Mouse (Mus musculus): ENCODE data around the gene Arfip2. TPM values are rescaled to one million over a fixed set of nuclear protein-coding genes. Genes with fewer than 3 reads are reported as not detected.

The Arfip2 gene
- polyA plus RNA-seq, 1 experiment from 2014 or later, result 15.7 TPM

- 68% methylated on average over 1 of the region's 1 CpGs for WGBS (ENCODE audit: insufficient replicate concordance)
- no peak for DNase-seq
These were observed 25.8 kb downstream of the Arfip2 start for GRCm38 (mm10) chr7:105614400-105614799.

GRCm38 (mm10) chr7:105611767-105612166 is 28.4 kb downstream of the Arfip2 start:
- Histone ChIP-seq H3K4me3 (replicated peaks) (no peak overlapping the region), H3K27me3 (no peaks in the 10 kb centered on the region)
- WGBS (ENCODE audit: insufficient replicate concordance), result 68% methylated on average over 1 of the region's 1 CpGs

More at GRCm38 (mm10) chr7:105614400-105614799, 25.8 kb downstream of the Arfip2 start:
- Histone ChIP-seq H3K4me3 (replicated peaks) (no peak overlapping the region), H3K4me1 (replicated peaks) (no peaks in the 10 kb centered on the region), H3K4me2 (no peak overlapping the region), H3K27me3 (no peaks in the 10 kb centered on the region), H3K9ac (no peak overlapping the region), H3K27ac (no peak overlapping the region), H3K36me3 (peaks cover 33% of the 10 kb centered on the region; the same call in 1 of the 2 replicates), H3K9me3 (replicated peaks) (no peaks in the 10 kb centered on the region)
- ATAC-seq (ENCODE audit: low read depth), result no peak

GRCm38 (mm10) chr7:105608467-105608866 is 31.7 kb downstream of the Arfip2 start:
- 46% methylated on average over 3 of the region's 3 CpGs for WGBS (ENCODE audit: insufficient replicate concordance)
- no peak overlapping the region for H3K9ac ChIP-seq
- no peaks in the 10 kb centered on the region for H3K4me1 ChIP-seq (replicated peaks)
- no peaks in the 10 kb centered on the region for H3K9me3 ChIP-seq (replicated peaks)
- no peak overlapping the region for H3K4me2 ChIP-seq
- H3K27ac ChIP-seq, result no peak overlapping the region
- no peak overlapping the region for H3K4me3 ChIP-seq (replicated peaks)
- ATAC-seq (ENCODE audit: low read depth), result no peak
- H3K36me3 ChIP-seq, result peaks cover 9% of the 10 kb centered on the region; the same call in 1 of the 2 replicates
- DNase-seq, result no peak
- H3K27me3 ChIP-seq, result no peaks in the 10 kb centered on the region

More at GRCm38 (mm10) chr7:105611767-105612166, 28.4 kb downstream of the Arfip2 start:
- ATAC-seq (ENCODE audit: low read depth) (no peak), DNase-seq (no peak)
- Histone ChIP-seq H3K9ac (no peak overlapping the region), H3K9me3 (replicated peaks) (no peaks in the 10 kb centered on the region), H3K4me1 (replicated peaks) (no peaks in the 10 kb centered on the region), H3K4me2 (no peak overlapping the region), H3K27ac (no peak overlapping the region), H3K36me3 (peaks cover 10% of the 10 kb centered on the region; the same call in 1 of the 2 replicates)

- no peak overlapping the region for H3K4me3 ChIP-seq (replicated peaks)
- no peaks in the 10 kb centered on the region for H3K36me3 ChIP-seq
- no peaks in the 10 kb centered on the region for H3K27me3 ChIP-seq
- WGBS (ENCODE audit: insufficient replicate concordance), result 35% methylated on average over 9 of the region's 9 CpGs
- H3K27ac ChIP-seq, result no peak overlapping the region
- no peak overlapping the region for H3K9ac ChIP-seq
- no peaks in the 10 kb centered on the region for H3K9me3 ChIP-seq (replicated peaks)
- H3K4me2 ChIP-seq, result no peak overlapping the region
- DNase-seq (peak; percentile 29), ATAC-seq (ENCODE audit: low read depth) (peak; percentile 54)
- H3K4me1 ChIP-seq (replicated peaks), result no peaks in the 10 kb centered on the region
These were observed 37.2 kb downstream of the Arfip2 start for GRCm38 (mm10) chr7:105602860-105603623.

GRCm38 (mm10) chr7:105590097-105590496 is 50.1 kb downstream of the Arfip2 start:
- no peak overlapping the region for H3K27ac ChIP-seq
- DNase-seq (no peak), ATAC-seq (ENCODE audit: low read depth) (no peak)
- no peaks in the 10 kb centered on the region for H3K4me1 ChIP-seq (replicated peaks)
- peaks cover 9% of the 10 kb centered on the region; the same call in 1 of the 2 replicates for H3K36me3 ChIP-seq
- 39% methylated on average over 7 of the region's 7 CpGs for WGBS (ENCODE audit: insufficient replicate concordance)
- no peak overlapping the region for H3K4me3 ChIP-seq (replicated peaks)
- H3K9me3 ChIP-seq (replicated peaks), result no peaks in the 10 kb centered on the region
- no peaks in the 10 kb centered on the region for H3K27me3 ChIP-seq
- no peak overlapping the region for H3K4me2 ChIP-seq
- H3K9ac ChIP-seq, result no peak overlapping the region

GRCm38 (mm10) chr7:105588325-105588912 is 51.8 kb downstream of the Arfip2 start:
- no peak for DNase-seq
- no peak overlapping the region for H3K4me3 ChIP-seq (replicated peaks)
- H3K4me2 ChIP-seq, result no peak overlapping the region
- ATAC-seq (ENCODE audit: low read depth), result no peak
- H3K36me3 ChIP-seq, result peaks cover 9% of the 10 kb centered on the region; the same call in 1 of the 2 replicates
- no peaks in the 10 kb centered on the region for H3K27me3 ChIP-seq
- no peaks in the 10 kb centered on the region for H3K9me3 ChIP-seq (replicated peaks)
- 41% methylated on average over 9 of the region's 9 CpGs for WGBS (ENCODE audit: insufficient replicate concordance)
- H3K9ac ChIP-seq, result no peak overlapping the region
- no peaks in the 10 kb centered on the region for H3K4me1 ChIP-seq (replicated peaks)
- no peak overlapping the region for H3K27ac ChIP-seq

Other genes with a start within 250 kb of the Arfip2 start
- 11.6 and 12.7 TPM in 2 replicates for gene Fam160a2, start 240.4 kb downstream of the Arfip2 start, polyA plus RNA-seq (2015; fragmentation: Nextera tagmentation; extraction: Ambion mirVana)
- gene Cnga4, start 235.8 kb downstream of the Arfip2 start, polyA plus RNA-seq (2015; fragmentation: Nextera tagmentation; extraction: Ambion mirVana), result not detected in 2 replicates
- not detected in 2 replicates for gene Cckbr, start 214.7 kb downstream of the Arfip2 start, polyA plus RNA-seq (2015; fragmentation: Nextera tagmentation; extraction: Ambion mirVana)
- 5.5 and 6.9 TPM in 2 replicates for gene Cavin3, start 158.1 kb downstream of the Arfip2 start, polyA plus RNA-seq (2015; fragmentation: Nextera tagmentation; extraction: Ambion mirVana)
- gene Smpd1, start 86.1 kb downstream of the Arfip2 start, polyA plus RNA-seq (2015; fragmentation: Nextera tagmentation; extraction: Ambion mirVana), result 22.8 and 25.6 TPM in 2 replicates
- gene Apbb1, start 58.8 kb downstream of the Arfip2 start, polyA plus RNA-seq (2015; fragmentation: Nextera tagmentation; extraction: Ambion mirVana), result 4.1 TPM in 2 replicates
- gene Hpx, start 40.3 kb downstream of the Arfip2 start, polyA plus RNA-seq (2015; fragmentation: Nextera tagmentation; extraction: Ambion mirVana), result 144 and 154 TPM in 2 replicates
- gene Trim3, start 6.8 kb downstream of the Arfip2 start, polyA plus RNA-seq (2015; fragmentation: Nextera tagmentation; extraction: Ambion mirVana), result 3.7 and 3.8 TPM in 2 replicates
- 131 and 135 TPM in 2 replicates for gene Timm10b, start 360 bp downstream of the Arfip2 start, polyA plus RNA-seq (2015; fragmentation: Nextera tagmentation; extraction: Ambion mirVana)
- gene Gm45799, start 136 bp upstream of the Arfip2 start, polyA plus RNA-seq (2015; fragmentation: Nextera tagmentation; extraction: Ambion mirVana), result 6.2 and 34.2 TPM in 2 replicates
- gene Dnhd1, start 10.4 kb upstream of the Arfip2 start, polyA plus RNA-seq (2015; fragmentation: Nextera tagmentation; extraction: Ambion mirVana), result 0.06 and 0.12 TPM in 2 replicates
- 125 and 138 TPM in 2 replicates for gene Ilk, start 96.2 kb upstream of the Arfip2 start, polyA plus RNA-seq (2015; fragmentation: Nextera tagmentation; extraction: Ambion mirVana)
- gene Rrp8, start 97.0 kb upstream of the Arfip2 start, polyA plus RNA-seq (2015; fragmentation: Nextera tagmentation; extraction: Ambion mirVana), result 25.2 and 27.4 TPM in 2 replicates
- gene Taf10, start 103.9 kb upstream of the Arfip2 start, polyA plus RNA-seq (2015; fragmentation: Nextera tagmentation; extraction: Ambion mirVana), result 130 and 158 TPM in 2 replicates
- 51.2 and 63.6 TPM in 2 replicates for gene Tpp1, start 111.8 kb upstream of the Arfip2 start, polyA plus RNA-seq (2015; fragmentation: Nextera tagmentation; extraction: Ambion mirVana)
- gene Dchs1, start 147.2 kb upstream of the Arfip2 start, polyA plus RNA-seq (2015; fragmentation: Nextera tagmentation; extraction: Ambion mirVana), result 0.73 and 0.74 TPM in 2 replicates
- gene Mrpl17, start 170.7 kb upstream of the Arfip2 start, polyA plus RNA-seq (2015; fragmentation: Nextera tagmentation; extraction: Ambion mirVana), result 302 and 319 TPM in 2 replicates